Mouse (Mus musculus): ENCODE data around the gene Ash1l. TPM values are rescaled to one million over a fixed set of nuclear protein-coding genes. Genes with fewer than 3 reads are reported as not detected.

Gene Ash1l
- total and polyA plus RNA-seq, 2 experiments from 2014 or later: 15.8 to 25.0 TPM

DNA sequence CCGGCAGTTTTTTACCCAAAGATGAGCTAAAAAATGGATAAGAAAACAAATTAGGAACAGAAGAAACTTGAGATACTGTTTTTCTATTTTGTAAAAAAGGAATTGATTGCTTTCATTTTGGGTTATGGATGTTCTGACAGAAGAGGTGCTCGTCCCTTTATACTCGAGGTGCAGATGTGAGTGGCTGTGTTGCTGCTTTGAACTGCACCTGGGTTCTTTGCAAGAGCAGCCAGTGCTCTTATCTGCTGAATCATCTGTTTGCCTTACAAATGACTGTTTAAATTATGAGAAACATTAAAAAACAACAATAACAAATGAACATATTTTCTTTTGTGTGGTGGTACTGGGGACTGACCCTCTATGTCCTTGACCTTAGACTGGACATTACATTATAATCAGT, 20.9 kb upstream of the Ash1l start:
- peaks cover 68% of the 10 kb centered on the region for H3K36me3 ChIP-seq (ENCODE audit: insufficient read depth, low read length)
- no peaks in the 10 kb centered on the region for H3K4me1 ChIP-seq (ENCODE audit: insufficient read depth, low read length)
- H3K27ac ChIP-seq (ENCODE audit: low read depth, low read length): no peak overlapping the region
- TF ChIP-seq CTCF (IDR thresholded peaks at IDR 0.05): no peak
- H3K4me2 ChIP-seq (ENCODE audit: low read depth, low read length, poor library complexity, severe bottlenecking): no peak overlapping the region
- H3K4me3 ChIP-seq (ENCODE audit: low read depth, low read length): no peak overlapping the region
- DNase-seq (ENCODE audit: low spot score) (no peak), ATAC-seq (ENCODE audit: low FRiP score) (no peak)
- no peak overlapping the region for H3K9ac ChIP-seq (replicated peaks; ENCODE audit: low read length, poor library complexity, severe bottlenecking)
- no peaks in the 10 kb centered on the region for H3K27me3 ChIP-seq (ENCODE audit: insufficient read depth, low read length)
- 89% methylated on average over 3 of the region's 3 CpGs for WGBS
- H3K9me3 ChIP-seq (ENCODE audit: low read length): no peaks in the 10 kb centered on the region

DNA sequence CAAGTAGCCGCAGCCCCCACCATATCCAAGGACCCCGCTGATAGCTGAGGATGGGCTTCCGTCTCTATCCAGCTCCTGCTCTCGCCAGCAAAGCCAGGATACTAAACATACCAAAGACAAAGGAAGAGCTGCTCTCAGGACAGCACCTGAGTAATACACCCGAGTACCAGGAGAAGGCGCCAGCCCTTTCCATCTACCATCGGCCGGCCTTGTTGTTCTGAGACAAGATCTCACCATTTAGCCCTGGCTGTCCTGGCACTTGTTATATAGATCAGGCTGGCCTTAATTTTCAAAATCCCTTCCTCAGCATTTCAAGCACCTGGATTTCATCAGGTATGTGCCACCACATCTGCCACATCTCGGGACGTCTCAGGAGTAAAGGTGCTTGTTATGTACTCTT, 11.4 kb upstream of the Ash1l start:
- TF ChIP-seq CTCF (IDR thresholded peaks at IDR 0.05): no peak
- H3K27ac ChIP-seq (ENCODE audit: low read depth, low read length): no peak overlapping the region
- H3K9me3 ChIP-seq (ENCODE audit: low read length): no peaks in the 10 kb centered on the region
- H3K4me1 ChIP-seq (ENCODE audit: insufficient read depth, low read length): no peaks in the 10 kb centered on the region
- no peak overlapping the region for H3K4me2 ChIP-seq (ENCODE audit: low read depth, low read length, poor library complexity, severe bottlenecking)
- ATAC-seq (ENCODE audit: low FRiP score) (no peak), DNase-seq (ENCODE audit: low spot score) (no peak)
- H3K27me3 ChIP-seq (ENCODE audit: insufficient read depth, low read length): no peaks in the 10 kb centered on the region
- WGBS: 97% methylated on average over 10 of the region's 10 CpGs
- H3K4me3 ChIP-seq (ENCODE audit: low read depth, low read length): no peak overlapping the region
- H3K9ac ChIP-seq (replicated peaks; ENCODE audit: low read length, poor library complexity, severe bottlenecking): no peak overlapping the region
- peaks cover 18% of the 10 kb centered on the region for H3K36me3 ChIP-seq (ENCODE audit: insufficient read depth, low read length)

DNA sequence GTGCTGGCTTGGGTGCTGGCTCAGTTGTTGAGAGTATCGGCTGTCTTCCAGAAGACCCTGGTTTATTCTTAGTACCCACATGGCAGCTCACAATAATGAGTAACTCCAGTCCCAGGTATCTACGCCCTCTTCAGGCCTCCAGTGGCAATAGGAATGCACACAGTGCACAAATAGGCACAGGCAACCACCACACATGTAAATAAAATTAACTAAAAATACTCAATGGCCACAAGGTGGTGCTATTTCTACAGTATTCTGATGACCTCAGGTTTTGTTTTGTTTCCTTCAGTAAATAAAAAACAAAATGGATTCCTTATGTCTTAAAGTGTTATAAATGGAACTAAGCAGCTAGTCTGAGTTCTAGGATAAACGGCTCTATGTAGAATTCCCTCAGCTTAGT, 10.7 kb upstream of the Ash1l start:
- no peaks in the 10 kb centered on the region for H3K4me1 ChIP-seq (ENCODE audit: insufficient read depth, low read length)
- no peaks in the 10 kb centered on the region for H3K9me3 ChIP-seq (ENCODE audit: low read length)
- peak; percentile 95 for DNase-seq (ENCODE audit: low spot score)
- peak; percentile 65; the same call in 1 of the 2 replicates for ATAC-seq (ENCODE audit: low FRiP score)
- 67% methylated on average over 3 of the region's 3 CpGs for WGBS
- H3K4me2 ChIP-seq (ENCODE audit: low read depth, low read length, poor library complexity, severe bottlenecking): no peak overlapping the region
- peaks cover 15% of the 10 kb centered on the region for H3K36me3 ChIP-seq (ENCODE audit: insufficient read depth, low read length)
- no peak overlapping the region for H3K9ac ChIP-seq (replicated peaks; ENCODE audit: low read length, poor library complexity, severe bottlenecking)
- TF ChIP-seq CTCF (IDR thresholded peaks at IDR 0.05): peak; percentile 79
- no peak overlapping the region for H3K4me3 ChIP-seq (ENCODE audit: low read depth, low read length)
- H3K27me3 ChIP-seq (ENCODE audit: insufficient read depth, low read length): no peaks in the 10 kb centered on the region
- H3K27ac ChIP-seq (ENCODE audit: low read depth, low read length): no peak overlapping the region

DNA sequence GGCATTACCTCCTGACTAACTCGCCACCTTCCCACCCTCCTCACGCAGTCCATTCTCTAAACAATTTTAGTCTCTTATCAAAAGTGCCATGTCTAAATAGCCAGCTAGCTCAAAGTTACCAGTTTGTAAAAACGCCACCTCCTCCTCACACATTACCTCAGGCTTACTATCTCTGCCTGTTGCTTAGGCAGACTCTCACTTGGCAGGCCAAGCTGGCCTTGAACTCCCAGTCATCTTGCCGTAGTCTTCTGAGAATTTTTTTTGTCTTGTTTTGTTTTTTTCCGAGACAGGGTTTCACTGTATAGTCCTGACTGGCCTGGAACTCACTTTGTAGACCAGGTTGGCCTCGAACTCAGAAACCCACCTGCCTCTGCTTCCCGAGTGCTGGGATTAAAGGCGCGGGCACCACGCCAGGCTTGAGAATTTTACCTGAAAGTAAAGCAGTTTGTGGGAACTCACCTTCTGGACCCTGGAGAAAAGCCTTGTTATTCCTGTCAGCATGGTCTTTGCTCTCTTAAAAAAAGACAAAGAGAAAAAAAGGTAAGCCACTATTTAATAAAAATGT, 8.0 kb upstream of the Ash1l start:
- 91% methylated on average over 10 of the region's 10 CpGs for WGBS
- Histone ChIP-seq H3K9ac (replicated peaks; ENCODE audit: low read length, poor library complexity, severe bottlenecking) (no peak overlapping the region), H3K4me2 (ENCODE audit: low read depth, low read length, poor library complexity, severe bottlenecking) (no peak overlapping the region), H3K36me3 (ENCODE audit: insufficient read depth, low read length) (peaks cover 15% of the 10 kb centered on the region), H3K9me3 (ENCODE audit: low read length) (no peaks in the 10 kb centered on the region), H3K27me3 (ENCODE audit: insufficient read depth, low read length) (no peaks in the 10 kb centered on the region), H3K4me3 (ENCODE audit: low read depth, low read length) (no peak overlapping the region), H3K27ac (ENCODE audit: low read depth, low read length) (no peak overlapping the region), H3K4me1 (ENCODE audit: insufficient read depth, low read length) (no peaks in the 10 kb centered on the region)
- ATAC-seq (ENCODE audit: low FRiP score): no peak
- no peak for TF ChIP-seq CTCF (IDR thresholded peaks at IDR 0.05)
- no peak for DNase-seq (ENCODE audit: low spot score)

DNA sequence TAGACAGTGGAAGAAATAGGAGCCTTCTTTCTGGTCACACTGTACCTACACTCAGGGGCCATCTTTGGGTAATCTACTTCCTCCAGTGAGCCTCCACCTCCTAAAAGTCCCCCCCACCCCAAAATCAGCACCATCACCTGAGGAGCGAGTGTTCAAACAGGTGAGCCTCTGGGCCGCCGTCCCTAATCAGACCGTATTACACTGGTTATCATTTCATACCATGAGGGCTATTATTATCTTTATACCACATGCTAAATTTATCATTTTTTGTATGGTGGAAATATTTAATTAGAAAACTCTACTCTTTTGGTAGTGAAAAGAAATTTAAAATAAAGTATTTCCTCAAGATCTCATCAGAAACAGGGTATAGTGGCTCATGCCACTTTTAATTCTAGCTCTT, 6.3 kb upstream of the Ash1l start:
- no peaks in the 10 kb centered on the region for H3K4me1 ChIP-seq (ENCODE audit: insufficient read depth, low read length)
- H3K9me3 ChIP-seq (ENCODE audit: low read length): no peaks in the 10 kb centered on the region
- WGBS: 95% methylated on average over 4 of the region's 4 CpGs
- ATAC-seq (ENCODE audit: low FRiP score) (no peak), DNase-seq (ENCODE audit: low spot score) (no peak)
- H3K4me2 ChIP-seq (ENCODE audit: low read depth, low read length, poor library complexity, severe bottlenecking): no peak overlapping the region
- H3K4me3 ChIP-seq (ENCODE audit: low read depth, low read length): no peak overlapping the region
- TF ChIP-seq CTCF (IDR thresholded peaks at IDR 0.05): no peak
- no peaks in the 10 kb centered on the region for H3K27me3 ChIP-seq (ENCODE audit: insufficient read depth, low read length)
- H3K27ac ChIP-seq (ENCODE audit: low read depth, low read length): no peak overlapping the region
- peaks cover 15% of the 10 kb centered on the region for H3K36me3 ChIP-seq (ENCODE audit: insufficient read depth, low read length)
- H3K9ac ChIP-seq (replicated peaks; ENCODE audit: low read length, poor library complexity, severe bottlenecking): no peak overlapping the region

DNA sequence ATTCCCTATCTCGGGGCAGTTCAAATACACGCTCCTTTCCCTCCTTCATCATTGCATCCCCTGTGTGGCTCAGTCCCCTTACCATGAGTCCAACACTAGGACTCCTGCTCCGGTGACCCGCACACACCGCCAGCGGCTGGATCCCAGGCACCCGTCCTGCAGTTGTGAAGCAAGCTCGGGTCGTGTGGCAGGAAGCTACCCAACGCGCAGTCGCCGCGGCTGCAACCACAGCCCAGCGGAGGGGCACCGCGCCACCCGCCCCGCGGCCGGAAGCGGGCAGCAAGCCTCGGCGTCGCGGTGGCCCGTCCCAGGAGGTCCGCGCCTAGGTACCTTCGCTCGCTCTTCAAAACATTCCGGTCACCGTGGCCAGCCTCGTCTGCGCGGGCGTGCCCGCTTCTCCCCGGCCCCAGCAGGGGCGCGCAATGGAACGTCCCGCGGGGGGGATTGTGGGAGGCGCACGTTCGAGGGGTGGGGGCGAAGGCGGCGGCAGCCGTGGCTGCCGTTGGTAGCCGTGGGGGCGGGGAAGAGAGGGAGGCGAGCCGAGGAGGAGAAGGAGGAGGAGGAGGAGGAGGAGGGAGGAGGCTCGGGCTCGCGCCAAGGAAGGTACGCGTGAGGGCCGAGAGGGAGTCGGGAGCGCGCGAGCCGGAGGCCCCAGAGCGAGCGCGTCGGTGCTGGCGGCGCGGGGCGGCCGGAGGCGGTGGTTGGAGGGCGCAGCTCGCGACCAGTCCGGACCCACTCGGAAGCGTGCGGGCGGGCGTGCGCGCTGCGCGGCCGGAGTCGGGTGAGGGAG, 441 bp upstream of the Ash1l start:
- Histone ChIP-seq H3K36me3 (ENCODE audit: insufficient read depth, low read length) (no peaks in the 10 kb centered on the region), H3K4me2 (ENCODE audit: low read depth, low read length, poor library complexity, severe bottlenecking) (peak overlapping the region; percentile 69), H3K4me1 (ENCODE audit: insufficient read depth, low read length) (no peaks in the 10 kb centered on the region), H3K9ac (replicated peaks; ENCODE audit: low read length, poor library complexity, severe bottlenecking) (peak overlapping the region; percentile 70), H3K27me3 (ENCODE audit: insufficient read depth, low read length) (no peaks in the 10 kb centered on the region), H3K4me3 (ENCODE audit: low read depth, low read length) (peak overlapping the region; percentile 71), H3K9me3 (ENCODE audit: low read length) (no peaks in the 10 kb centered on the region), H3K27ac (ENCODE audit: low read depth, low read length) (peak overlapping the region; percentile 97)
- WGBS: under 1% methylated on average over 62 of the region's 92 CpGs
- ATAC-seq (ENCODE audit: low FRiP score) (peak; percentile 93), DNase-seq (ENCODE audit: low spot score) (peak; percentile 94)
- TF ChIP-seq CTCF (IDR thresholded peaks at IDR 0.05): peak; percentile 32

All from midbrain, postnatal 0 days (tissue).